Mouse (Mus musculus): ENCODE measurements around the gene Pfkm. TPM values are rescaled to one million over a fixed set of nuclear protein-coding genes. Genes with fewer than 3 reads are reported as not detected.

The Pfkm gene
- 126 TPM in 2 replicates for polyA plus RNA-seq (2021; fragmentation: Nextera tagmentation)
- long read RNA-seq, experiment 1, transcript Pfkm-201 (23 exons, 2,879 nt) = major isoform, 155 of 255 reads
- long read RNA-seq, experiment 1, partial matches to known transcripts = 76 of 255 reads
- long read RNA-seq, experiment 1, other reads (novel, unspliced or antisense) = 24 of 255 reads
- long read RNA-seq, experiment 2, transcript Pfkm-201 (23 exons, 2,879 nt) = major isoform, 703 of 883 reads
- long read RNA-seq, experiment 2, partial matches to known transcripts = 88 of 883 reads
- long read RNA-seq, experiment 2, other reads (novel, unspliced or antisense) = 91 of 883 reads

GRCm38 (mm10) chr15:98092372-98093120, at the start of gene Pfkm:
Gene Pfkm (plus strand): TSS chr15:98092589.

GRCm38 (mm10) chr15:98093121-98094011, 977 bp downstream of the Pfkm start, which contains the start of gene Senp1:
Gene Senp1 (minus strand): TSS chr15:98093744.

DNA sequence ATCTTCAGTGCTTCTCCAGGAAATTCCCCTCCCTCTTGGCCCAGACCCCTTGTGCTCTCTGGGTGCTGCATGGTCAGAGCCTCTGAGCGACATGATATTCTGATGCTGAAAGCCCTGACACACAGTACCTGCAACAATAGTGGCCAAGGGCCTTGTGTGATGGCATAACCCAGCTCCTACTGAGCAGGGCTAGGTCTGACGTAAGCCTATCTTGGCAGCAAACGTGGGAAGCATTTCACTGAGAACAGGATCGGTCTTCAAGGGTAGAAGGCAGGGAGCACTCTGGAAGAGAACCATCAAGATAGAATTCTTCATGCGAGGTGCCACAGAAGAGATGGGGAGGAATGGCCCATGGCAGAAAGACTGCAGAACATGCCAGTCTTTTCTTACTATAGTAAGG, 73.1 kb downstream of the Pfkm start, which contains the start of gene Asb8:
Gene Asb8 (minus strand): TSS at position 101 of the 400 bp plus-strand sequence.

GRCm38 (mm10) chr15:98166963-98167644, 74.7 kb downstream of the Pfkm start, which contains the start of gene Ccdc184:
Gene Ccdc184 (plus strand): TSS chr15:98167158.

Other genes with a start within 250 kb of the Pfkm start
- 1.3 and 1.6 TPM in 2 replicates for gene Hdac7, start 248.1 kb upstream of the Pfkm start, polyA plus RNA-seq (2021; fragmentation: Nextera tagmentation)
- 0.05 and 0.06 TPM in 2 replicates for gene Vdr, start 182.0 kb upstream of the Pfkm start, polyA plus RNA-seq (2021; fragmentation: Nextera tagmentation)
- gene Tmem106c, start 128.4 kb upstream of the Pfkm start, polyA plus RNA-seq (2021; fragmentation: Nextera tagmentation) = 55.4 and 62.2 TPM in 2 replicates
- 0.19 and 0.23 TPM in 2 replicates for gene Col2a1, start 87.9 kb upstream of the Pfkm start, polyA plus RNA-seq (2021; fragmentation: Nextera tagmentation)
- gene Senp1, start 1.2 kb downstream of the Pfkm start, polyA plus RNA-seq (2021; fragmentation: Nextera tagmentation) = 2.2 and 2.3 TPM in 2 replicates
- gene Asb8, start 73.0 kb downstream of the Pfkm start, polyA plus RNA-seq (2021; fragmentation: Nextera tagmentation) = 90.2 and 96.8 TPM in 2 replicates
- gene Ccdc184, start 74.6 kb downstream of the Pfkm start, polyA plus RNA-seq (2021; fragmentation: Nextera tagmentation) = 5.5 and 7.1 TPM in 2 replicates
- not detected in 2 replicates for gene Olfr288, start 103.0 kb downstream of the Pfkm start, polyA plus RNA-seq (2021; fragmentation: Nextera tagmentation)
- gene Gm44579, start 128.4 kb downstream of the Pfkm start, polyA plus RNA-seq (2021; fragmentation: Nextera tagmentation) = 0.21 and 0.29 TPM in 2 replicates
- 5.0 TPM in 2 replicates for gene Olfr287, start 128.5 kb downstream of the Pfkm start, polyA plus RNA-seq (2021; fragmentation: Nextera tagmentation)
- gene Olfr286, start 141.9 kb downstream of the Pfkm start, polyA plus RNA-seq (2021; fragmentation: Nextera tagmentation) = not detected in 2 replicates
- not detected in 2 replicates for gene H1fnt, start 164.7 kb downstream of the Pfkm start, polyA plus RNA-seq (2021; fragmentation: Nextera tagmentation)
- 2.2 and 2.5 TPM in 2 replicates for gene Zfp641, start 203.6 kb downstream of the Pfkm start, polyA plus RNA-seq (2021; fragmentation: Nextera tagmentation)
- not detected in 2 replicates for gene Olfr285, start 224.8 kb downstream of the Pfkm start, polyA plus RNA-seq (2021; fragmentation: Nextera tagmentation)
- gene Olfr284, start 248.4 kb downstream of the Pfkm start, polyA plus RNA-seq (2021; fragmentation: Nextera tagmentation) = not detected in 2 replicates